ENCODE assay signal across 31 mouse cellular contexts in the genomic region with DNA sequence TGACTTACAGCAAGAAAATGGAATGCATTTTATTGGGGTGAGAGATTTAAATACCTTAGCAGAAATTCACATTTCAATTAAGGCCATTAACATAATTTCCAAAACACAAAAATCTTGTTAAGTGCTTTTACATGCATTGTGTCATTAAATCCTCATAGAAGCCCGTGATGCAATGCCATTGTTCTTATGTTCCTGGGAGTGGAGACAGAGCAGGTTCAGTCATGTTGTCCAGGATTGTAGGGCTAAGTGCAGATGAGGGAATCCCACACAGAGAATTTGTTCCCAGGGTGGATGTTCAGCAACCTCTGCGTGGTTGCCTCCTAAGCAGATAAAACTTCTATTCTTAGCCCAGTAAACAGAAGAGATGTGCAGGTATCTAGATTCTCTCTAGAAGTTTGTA. TPM values are rescaled to one million over a fixed set of nuclear protein-coding genes. Genes with fewer than 3 reads are reported as not detected.
"Had no signal": no experiment of that assay in that cellular context is flagged by ENCODE, and none has a peak within 500 bp of the region (broad histone marks: within the 10 kb centered on the region; RNA-seq: fewer than 3 reads in every experiment).

No protein-coding gene starts in this region.

- DNase-seq: gastrocnemius, adult 2 months; gastrocnemius, postnatal 10 days; gastrocnemius, postnatal 25 days; heart, adult 11 months; heart, adult 2 months; kidney, adult 11 months; kidney, adult 2 months; kidney, adult 9 months; kidney, postnatal 14 days; kidney, postnatal 36 days; liver; liver, embryonic 13.5 days; liver, postnatal 0 days had no signal

- ATAC-seq: hindbrain, postnatal 0 days; intestine, embryonic 16.5 days; liver, postnatal 0 days had no signal

- H3K4me1 ChIP-seq: heart, embryonic 13.5 days; heart, embryonic 15.5 days; hindbrain, embryonic 13.5 days; hindbrain, embryonic 15.5 days; kidney, embryonic 15.5 days; limb, embryonic 10.5 days; limb, embryonic 12.5 days; liver, embryonic 13.5 days; liver, embryonic 15.5 days had no signal

- H3K9ac ChIP-seq: heart, embryonic 13.5 days; heart, embryonic 15.5 days; hindbrain, embryonic 13.5 days; hindbrain, embryonic 15.5 days; kidney, embryonic 15.5 days; limb, embryonic 12.5 days; liver, embryonic 13.5 days; liver, embryonic 15.5 days; liver, postnatal 0 days had no signal

- H3K27ac ChIP-seq: gastrocnemius, adult 2 months; heart, adult 2 months; heart, embryonic 13.5 days; heart, embryonic 15.5 days; hindbrain, embryonic 13.5 days; hindbrain, embryonic 15.5 days; hindbrain, postnatal 0 days; kidney, embryonic 15.5 days; kidney, postnatal 0 days; left cerebral cortex, adult 2 months; limb, embryonic 10.5 days; limb, embryonic 12.5 days; liver, embryonic 13.5 days; liver, embryonic 15.5 days had no signal

- H3K9me3 ChIP-seq: heart, embryonic 13.5 days; heart, embryonic 15.5 days; hindbrain, embryonic 13.5 days; hindbrain, embryonic 15.5 days; kidney, embryonic 15.5 days; limb, embryonic 10.5 days; limb, embryonic 12.5 days; liver, embryonic 13.5 days; liver, embryonic 15.5 days had no signal

- H3K36me3 ChIP-seq: heart, embryonic 13.5 days; heart, embryonic 15.5 days; hindbrain, embryonic 13.5 days; hindbrain, embryonic 15.5 days; kidney, embryonic 15.5 days; limb, embryonic 10.5 days; limb, embryonic 12.5 days; liver, embryonic 13.5 days; liver, embryonic 15.5 days had no signal

- H3K4me2 ChIP-seq: heart, embryonic 11.5 days; heart, embryonic 13.5 days; heart, embryonic 15.5 days; hindbrain, embryonic 13.5 days; hindbrain, embryonic 15.5 days; kidney, embryonic 15.5 days; limb, embryonic 12.5 days; liver, embryonic 11.5 days; liver, embryonic 13.5 days; liver, embryonic 15.5 days had no signal

- H3K27me3 ChIP-seq: heart, embryonic 13.5 days; heart, embryonic 15.5 days; hindbrain, embryonic 13.5 days; hindbrain, embryonic 15.5 days; kidney, embryonic 15.5 days; limb, embryonic 12.5 days; liver, embryonic 13.5 days; liver, embryonic 15.5 days had no signal

- H3K4me3 ChIP-seq: gastrocnemius, adult 2 months; heart, adult 2 months; heart, embryonic 13.5 days; heart, embryonic 15.5 days; hindbrain, embryonic 13.5 days; hindbrain, embryonic 15.5 days; kidney, embryonic 15.5 days; left cerebral cortex, adult 2 months; limb, embryonic 10.5 days; limb, embryonic 12.5 days; liver, embryonic 13.5 days; liver, embryonic 15.5 days had no signal

RNA-seq across cellular contexts. Expression of gene Dthd1, which starts 37.7 kb away (rescaled TPM):
- polyA plus RNA-seq: heart, adult 2 months; heart, embryonic 13.5 days; heart, embryonic 15.5 days; hindbrain, embryonic 11.5 days; hindbrain, embryonic 13.5 days; hindbrain, embryonic 15.5 days; hindbrain, postnatal 0 days; intestine, embryonic 14.5 days; intestine, embryonic 16.5 days; kidney, adult 2 months; kidney, embryonic 15.5 days; kidney, postnatal 0 days; large intestine, adult 2 months; limb, embryonic 10.5 days; limb, embryonic 12.5 days; limb, embryonic 14.5 days; liver, embryonic 11.5 days; liver, embryonic 13.5 days; liver, embryonic 15.5 days; liver, postnatal 0 days had no signal
